Mouse (Mus musculus) forebrain, embryonic 12.5 days (tissue): Measurements from ENCODE around the gene Scube1. TPM values are rescaled to one million over a fixed set of nuclear protein-coding genes. Genes with fewer than 3 reads are reported as not detected.

Experiments
- ATAC-seq: fragments of 200-750 bp; cut with Nextera tagmentation; 2 replicates; pipeline ENCODE4 v1.8.0; 2017; ENCODE audit warnings: moderate TSS enrichment; ENCODE audit not compliant: low FRiP score
- H3K27ac ChIP-seq: fragments of 300-500 bp; sonication (generic); 2 replicates; pipeline ENCODE4 v1.5.1; 2016; ENCODE audit warnings: mild to moderate bottlenecking
- H3K27me3 ChIP-seq: fragments of 300-500 bp; sonication (generic); 2 replicates; pipeline ENCODE4 v1.6.1; 2016; ENCODE audit warnings: mild to moderate bottlenecking
- H3K36me3 ChIP-seq: fragments of 300-500 bp; sonication (generic); replicated peaks from 2 replicates; pipeline ENCODE4 v1.6.1; 2016; ENCODE audit warnings: mild to moderate bottlenecking
- H3K4me1 ChIP-seq: fragments of 300-500 bp; sonication (generic); 2 replicates; pipeline ENCODE4 v1.6.1; 2016
- H3K4me2 ChIP-seq: fragments of 300-500 bp; sonication (generic); 2 replicates; pipeline ENCODE4 v1.6.1; 2016; ENCODE audit warnings: mild to moderate bottlenecking, moderate library complexity
- H3K4me3 ChIP-seq: fragments of 300-500 bp; sonication (generic); replicated peaks from 2 replicates; pipeline ENCODE4 v1.5.1; 2016; ENCODE audit warnings: mild to moderate bottlenecking
- H3K9ac ChIP-seq: fragments of 300-500 bp; sonication (generic); 2 replicates; pipeline ENCODE4 v1.6.1; 2016; ENCODE audit warnings: mild to moderate bottlenecking
- H3K9me3 ChIP-seq: fragments of 300-500 bp; sonication (generic); 2 replicates; pipeline ENCODE4 v1.6.1; 2016
- WGBS: fragments of 180-500 bp; shearing (Covaris S2); methylation state at CpG from one replicate; pipeline ENCODE4 v1.1.7; 2016; 5-methylcytosine and 5-hydroxymethylcytosine counted together
- polyA plus RNA-seq: library from polyadenylated mRNA; unstranded; fragments of >200 nt; fragmentation: Nextera tagmentation; extraction: Ambion mirVana; gene quantifications from 2 replicates; pipeline ENCODE4 v1.2.1, GENCODE M21; 2016

Gene Scube1
- polyA plus RNA-seq, 1 experiment from 2014 or later: 17.9 TPM

DNA sequence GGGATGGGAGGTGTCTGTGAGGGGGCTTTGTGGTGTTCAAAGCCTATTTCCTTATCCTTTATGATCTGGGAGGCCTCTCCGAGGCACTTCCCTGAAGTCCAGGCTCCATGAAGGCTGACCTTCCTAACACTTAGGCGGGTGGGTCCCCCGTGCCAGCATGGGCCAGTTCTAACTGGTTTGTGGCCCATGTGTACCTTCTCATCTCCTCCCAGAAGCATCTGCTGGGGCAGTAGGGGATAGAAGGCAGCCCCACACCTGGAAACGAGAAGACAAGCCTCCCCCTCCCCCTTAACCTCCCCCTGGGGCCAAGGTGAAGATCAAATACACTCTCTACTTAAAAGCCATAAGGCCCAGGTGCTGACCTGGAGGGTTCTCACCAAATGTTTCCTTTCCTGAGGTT, 84.6 kb downstream of the Scube1 start:
- H3K9me3 ChIP-seq: no peaks in the 10 kb centered on the region
- no peak overlapping the region for H3K9ac ChIP-seq
- peaks cover 4% of the 10 kb centered on the region; the same call in 1 of the 2 replicates for H3K36me3 ChIP-seq
- H3K4me1 ChIP-seq: 0 out of 2 replicates have a peak, but pooled peaks cover 2% of the 10 kb centered on the region
- ATAC-seq: no peak
- no peak overlapping the region for H3K27ac ChIP-seq
- no peak overlapping the region for H3K4me3 ChIP-seq
- no peaks in the 10 kb centered on the region for H3K27me3 ChIP-seq
- WGBS: 75% methylated on average over 4 of the region's 4 CpGs
- no peak overlapping the region for H3K4me2 ChIP-seq

DNA sequence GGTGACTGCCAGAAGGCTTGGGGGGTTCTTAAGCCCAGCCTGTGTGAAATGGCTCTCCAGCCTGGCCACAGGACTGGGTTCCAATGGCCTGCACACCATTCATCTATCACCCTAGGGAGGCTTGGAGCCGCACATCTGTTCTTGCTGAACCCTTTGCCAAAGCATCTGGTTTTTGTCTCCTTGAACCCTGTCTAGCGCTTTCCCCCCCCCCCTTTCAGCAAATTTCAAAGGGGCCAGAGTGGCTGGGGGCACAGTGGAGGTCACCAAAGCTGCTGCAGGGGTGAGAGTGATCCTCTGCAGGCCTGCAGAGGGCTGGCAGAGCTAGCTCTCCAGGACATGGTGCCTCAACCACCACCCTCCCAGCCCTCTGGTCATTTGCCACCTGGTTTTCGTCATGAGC, 85.7 kb downstream of the Scube1 start:
- 76% methylated on average over 2 of the region's 3 CpGs for WGBS
- Histone ChIP-seq H3K4me1 (0 out of 2 replicates have a peak, but pooled peaks cover 2% of the 10 kb centered on the region), H3K27me3 (no peaks in the 10 kb centered on the region), H3K4me2 (no peak overlapping the region), H3K9me3 (no peaks in the 10 kb centered on the region), H3K9ac (no peak overlapping the region), H3K4me3 (no peak overlapping the region), H3K36me3 (peaks cover 1% of the 10 kb centered on the region; the same call in 1 of the 2 replicates), H3K27ac (no peak overlapping the region)
- ATAC-seq: no peak

DNA sequence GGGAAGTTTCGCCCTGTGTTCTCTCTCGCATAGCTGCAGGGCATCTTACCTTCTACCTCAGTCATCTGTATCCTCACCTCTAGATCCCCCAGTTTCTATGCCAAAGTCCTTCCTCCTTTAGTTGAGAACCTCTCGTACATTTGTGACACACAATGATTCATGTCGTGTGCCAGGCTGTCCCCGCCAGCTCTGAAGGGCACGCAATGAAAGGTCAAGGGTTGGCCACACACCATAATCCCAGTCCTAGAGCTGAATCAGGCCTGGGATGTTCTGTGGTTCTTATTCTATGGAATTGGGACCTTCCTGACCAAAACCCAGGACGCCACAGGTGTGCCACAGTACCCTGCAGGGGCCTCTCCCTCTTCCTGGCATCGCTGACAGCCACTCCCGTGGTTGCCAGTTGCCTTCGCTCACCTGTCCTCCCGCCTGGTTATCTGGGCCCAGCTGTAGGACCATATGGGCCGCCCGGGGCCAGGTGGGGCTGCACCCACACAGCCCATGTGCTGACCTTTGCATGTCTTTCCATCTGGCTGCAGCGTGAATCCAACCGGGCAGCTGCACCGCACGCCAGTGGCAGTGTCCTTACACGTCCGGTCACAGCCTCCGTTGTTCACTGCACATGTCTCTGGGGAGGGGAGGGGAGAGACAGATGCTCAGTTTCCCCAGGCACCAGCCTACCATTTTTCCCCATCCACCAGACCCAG, 86.5 kb downstream of the Scube1 start:
- no peak overlapping the region for H3K27ac ChIP-seq

DNA sequence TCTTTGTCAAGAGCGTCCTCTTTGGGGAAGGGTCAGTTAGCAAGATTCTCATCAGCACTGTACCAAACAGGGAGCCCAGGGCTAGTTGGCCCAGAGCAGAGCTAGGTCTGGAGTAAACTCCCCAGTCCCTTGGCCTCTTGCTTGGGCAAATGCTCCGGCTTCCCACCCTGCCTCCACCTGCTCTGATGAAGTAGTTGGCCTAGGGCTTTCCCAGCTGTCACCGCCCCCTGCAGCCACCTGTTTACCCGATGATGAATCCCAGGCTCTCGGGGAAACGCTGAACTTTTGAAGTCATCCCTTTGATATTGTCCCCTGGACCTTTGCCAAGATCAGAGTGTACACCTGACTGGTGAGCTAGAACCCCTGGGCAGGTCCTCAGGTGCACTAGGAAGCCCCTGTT, 88.1 kb downstream of the Scube1 start:
- H3K4me2 ChIP-seq: no peak overlapping the region
- no peak overlapping the region for H3K4me3 ChIP-seq
- no peak overlapping the region for H3K27ac ChIP-seq
- H3K27me3 ChIP-seq: no peaks in the 10 kb centered on the region
- 0 out of 2 replicates have a peak, but pooled peaks cover 2% of the 10 kb centered on the region for H3K4me1 ChIP-seq
- H3K9me3 ChIP-seq: no peaks in the 10 kb centered on the region
- 81% methylated on average over 6 of the region's 6 CpGs for WGBS
- peaks cover 6% of the 10 kb centered on the region for H3K36me3 ChIP-seq
- no peak for ATAC-seq
- no peak overlapping the region for H3K9ac ChIP-seq

More for the DNA sequence above, 86.5 kb downstream of the Scube1 start:
- H3K9me3 ChIP-seq: no peaks in the 10 kb centered on the region
- H3K4me1 ChIP-seq: 0 out of 2 replicates have a peak, but pooled peaks cover 2% of the 10 kb centered on the region
- H3K36me3 ChIP-seq: no peaks in the 10 kb centered on the region; the same call in 1 of the 2 replicates
- no peak overlapping the region for H3K4me2 ChIP-seq
- H3K9ac ChIP-seq: no peak overlapping the region
- WGBS: 88% methylated on average over 20 of the region's 20 CpGs
- ATAC-seq: no peak
- no peaks in the 10 kb centered on the region for H3K27me3 ChIP-seq
- no peak overlapping the region for H3K4me3 ChIP-seq

DNA sequence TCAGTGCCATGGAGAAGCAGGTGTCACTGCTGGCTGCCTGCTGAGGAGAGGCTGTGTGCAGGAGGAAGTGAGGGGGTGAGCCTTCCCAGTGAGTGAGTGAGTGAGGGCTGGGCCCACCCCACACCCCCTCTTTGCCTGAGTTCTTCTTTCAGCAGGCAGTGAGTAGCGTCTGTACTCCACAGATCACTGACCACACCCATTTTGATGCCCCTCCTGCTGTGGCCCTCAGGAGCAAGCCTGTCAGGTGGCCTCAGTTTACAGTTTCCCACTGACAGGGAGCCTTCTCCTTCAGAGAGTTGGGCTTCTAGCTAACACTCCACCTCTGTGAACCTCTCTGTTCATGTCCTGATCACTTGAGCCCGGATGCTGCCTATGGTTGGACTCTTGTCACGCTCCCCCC, 89.6 kb downstream of the Scube1 start:
- H3K4me3 ChIP-seq: no peak overlapping the region
- H3K9me3 ChIP-seq: peaks cover under 1% of the 10 kb centered on the region; the same call in 1 of the 2 replicates
- no peaks in the 10 kb centered on the region for H3K27me3 ChIP-seq
- 52% methylated on average over 3 of the region's 3 CpGs for WGBS
- peaks cover 16% of the 10 kb centered on the region for H3K36me3 ChIP-seq
- no peak overlapping the region for H3K27ac ChIP-seq
- 0 out of 2 replicates have a peak, but pooled peaks cover 2% of the 10 kb centered on the region for H3K4me1 ChIP-seq
- no peak overlapping the region for H3K4me2 ChIP-seq
- no peak for ATAC-seq
- no peak overlapping the region for H3K9ac ChIP-seq

DNA sequence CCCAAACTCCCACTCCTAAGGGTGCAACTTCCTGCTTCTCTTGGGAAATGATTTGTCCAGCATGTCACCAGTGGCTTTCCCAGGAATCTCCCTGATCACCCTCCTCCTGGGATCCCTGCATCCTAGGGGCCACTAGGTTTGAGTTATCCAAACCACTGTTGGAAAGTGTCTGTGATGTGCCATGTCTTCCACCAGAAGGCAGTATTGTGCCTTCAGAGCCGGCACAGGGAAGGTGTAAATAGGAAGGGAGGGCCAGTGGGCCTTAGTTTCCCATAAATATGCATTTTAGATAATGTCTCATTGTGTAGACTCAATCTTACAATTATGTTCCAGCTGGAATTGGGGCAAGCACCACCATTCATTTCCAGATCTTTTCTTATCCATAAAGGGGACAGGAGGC, 90.7 kb downstream of the Scube1 start:
- Histone ChIP-seq H3K4me3 (no peak overlapping the region), H3K36me3 (peaks cover 23% of the 10 kb centered on the region), H3K9ac (no peak overlapping the region), H3K27ac (no peak overlapping the region), H3K9me3 (peaks cover 6% of the 10 kb centered on the region), H3K27me3 (no peaks in the 10 kb centered on the region), H3K4me2 (no peak overlapping the region), H3K4me1 (no peaks in the 10 kb centered on the region)
- 27% methylated on average over 1 of the region's 1 CpGs for WGBS
- ATAC-seq: no peak

DNA sequence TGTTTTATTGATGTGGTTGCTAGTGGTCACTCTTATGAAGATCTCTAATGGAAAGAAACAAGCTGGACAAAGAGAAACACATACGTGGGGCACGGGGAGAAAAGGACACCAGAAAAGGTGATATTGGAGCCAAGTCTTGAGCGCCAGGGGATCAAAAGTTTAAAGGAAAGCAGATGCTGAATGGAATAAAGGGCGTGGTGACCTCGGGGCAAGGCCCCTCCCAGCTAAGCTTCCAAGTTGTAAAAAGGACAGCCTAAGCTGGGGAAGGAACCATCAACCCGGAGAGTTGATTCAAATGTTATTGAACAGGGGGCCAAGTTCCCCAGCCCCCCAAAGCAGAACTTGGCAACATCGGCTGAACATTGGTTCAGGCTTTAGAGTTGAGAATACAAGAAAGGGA, 93.8 kb downstream of the Scube1 start:
- no peaks in the 10 kb centered on the region for H3K4me1 ChIP-seq
- H3K4me2 ChIP-seq: no peak overlapping the region
- H3K27me3 ChIP-seq: no peaks in the 10 kb centered on the region
- 83% methylated on average over 7 of the region's 7 CpGs for WGBS
- H3K36me3 ChIP-seq: peaks cover 25% of the 10 kb centered on the region
- ATAC-seq: no peak
- H3K9me3 ChIP-seq: peaks cover 6% of the 10 kb centered on the region
- H3K27ac ChIP-seq: no peak overlapping the region
- no peak overlapping the region for H3K4me3 ChIP-seq
- no peak overlapping the region for H3K9ac ChIP-seq

DNA sequence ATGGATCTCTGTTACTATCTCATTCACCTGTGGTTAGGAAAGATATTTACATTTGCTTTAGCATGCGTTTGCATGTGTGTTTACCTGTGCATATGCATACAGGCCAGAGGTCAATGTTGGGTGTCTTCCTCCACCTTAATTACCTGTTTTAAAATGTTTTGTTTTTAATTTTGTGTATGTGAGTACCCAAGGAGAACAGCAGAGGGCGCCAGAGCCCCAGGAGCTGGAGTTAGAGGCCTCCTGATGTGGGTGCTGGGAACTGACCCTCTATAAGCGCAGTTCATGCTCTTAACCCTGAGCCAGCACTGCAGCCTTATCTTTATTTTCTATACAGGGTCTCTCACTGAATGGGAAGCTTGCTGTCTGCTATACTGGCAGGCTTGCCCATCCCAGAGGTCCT, 95.1 kb downstream of the Scube1 start:
- no peak for ATAC-seq
- Histone ChIP-seq H3K9ac (no peak overlapping the region), H3K9me3 (peaks cover 6% of the 10 kb centered on the region), H3K4me1 (no peaks in the 10 kb centered on the region), H3K36me3 (peaks cover 27% of the 10 kb centered on the region), H3K4me3 (no peak overlapping the region), H3K27ac (no peak overlapping the region), H3K4me2 (no peak overlapping the region), H3K27me3 (no peaks in the 10 kb centered on the region)
- WGBS: 80% methylated on average over 3 of the region's 3 CpGs

DNA sequence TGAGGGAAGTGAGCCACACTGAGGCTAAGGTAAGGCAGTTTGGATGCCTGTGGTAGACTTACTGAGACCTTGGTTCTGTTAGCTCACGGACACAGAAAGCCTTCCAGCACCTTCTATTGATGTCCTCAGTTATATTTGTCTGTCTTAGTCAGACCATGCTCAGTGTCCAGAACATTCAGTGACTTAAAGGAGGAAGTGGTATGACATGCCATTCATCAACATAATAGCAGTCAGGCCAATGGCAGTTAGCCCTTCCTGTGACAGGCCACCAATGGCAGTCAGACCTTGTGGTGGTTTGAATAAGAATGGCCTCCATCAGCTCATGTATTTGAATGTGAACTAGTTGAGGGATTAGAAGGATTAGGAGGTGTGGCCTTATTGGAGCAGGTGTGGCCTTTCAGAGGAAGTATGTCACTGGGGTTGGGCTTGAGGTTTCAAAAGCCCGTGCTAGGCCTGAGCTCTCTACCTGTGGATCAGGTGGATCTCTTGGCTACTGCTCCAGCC, 98.6 kb downstream of the Scube1 start:
- no peak for ATAC-seq
- H3K4me2 ChIP-seq: no peak overlapping the region
- H3K36me3 ChIP-seq: peaks cover 19% of the 10 kb centered on the region
- no peak overlapping the region for H3K9ac ChIP-seq
- WGBS: 84% methylated on average over 2 of the region's 2 CpGs
- H3K27me3 ChIP-seq: no peaks in the 10 kb centered on the region
- H3K27ac ChIP-seq: no peak overlapping the region
- H3K4me1 ChIP-seq: no peaks in the 10 kb centered on the region
- H3K4me3 ChIP-seq: no peak overlapping the region
- peaks cover 6% of the 10 kb centered on the region for H3K9me3 ChIP-seq

DNA sequence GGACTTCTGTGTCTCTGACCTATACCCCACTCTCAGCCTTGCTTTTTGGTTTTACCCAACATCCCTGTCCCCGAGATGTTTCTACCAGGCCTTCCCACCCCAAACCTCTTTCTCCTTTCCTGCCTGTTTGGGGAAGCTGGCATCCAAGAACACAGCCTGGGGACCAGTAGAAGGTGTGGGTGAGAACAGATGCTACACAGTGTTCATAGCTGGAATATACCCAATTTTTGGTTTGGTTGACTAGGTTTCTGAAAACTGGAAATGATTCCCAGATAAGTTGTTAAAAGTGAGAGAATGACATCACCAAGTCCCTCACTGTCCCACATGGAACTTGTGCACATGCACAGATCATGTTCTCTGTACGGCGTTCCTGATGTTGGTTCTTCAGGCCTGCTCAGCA, 109.6 kb downstream of the Scube1 start:
- no peaks in the 10 kb centered on the region for H3K9me3 ChIP-seq
- WGBS: 94% methylated on average over 3 of the region's 3 CpGs
- H3K9ac ChIP-seq: no peak overlapping the region
- H3K4me3 ChIP-seq: no peak overlapping the region
- peaks cover 36% of the 10 kb centered on the region for H3K36me3 ChIP-seq
- H3K4me2 ChIP-seq: no peak overlapping the region
- H3K27ac ChIP-seq: no peak overlapping the region
- no peaks in the 10 kb centered on the region for H3K27me3 ChIP-seq
- ATAC-seq: no peak
- H3K4me1 ChIP-seq: no peaks in the 10 kb centered on the region

DNA sequence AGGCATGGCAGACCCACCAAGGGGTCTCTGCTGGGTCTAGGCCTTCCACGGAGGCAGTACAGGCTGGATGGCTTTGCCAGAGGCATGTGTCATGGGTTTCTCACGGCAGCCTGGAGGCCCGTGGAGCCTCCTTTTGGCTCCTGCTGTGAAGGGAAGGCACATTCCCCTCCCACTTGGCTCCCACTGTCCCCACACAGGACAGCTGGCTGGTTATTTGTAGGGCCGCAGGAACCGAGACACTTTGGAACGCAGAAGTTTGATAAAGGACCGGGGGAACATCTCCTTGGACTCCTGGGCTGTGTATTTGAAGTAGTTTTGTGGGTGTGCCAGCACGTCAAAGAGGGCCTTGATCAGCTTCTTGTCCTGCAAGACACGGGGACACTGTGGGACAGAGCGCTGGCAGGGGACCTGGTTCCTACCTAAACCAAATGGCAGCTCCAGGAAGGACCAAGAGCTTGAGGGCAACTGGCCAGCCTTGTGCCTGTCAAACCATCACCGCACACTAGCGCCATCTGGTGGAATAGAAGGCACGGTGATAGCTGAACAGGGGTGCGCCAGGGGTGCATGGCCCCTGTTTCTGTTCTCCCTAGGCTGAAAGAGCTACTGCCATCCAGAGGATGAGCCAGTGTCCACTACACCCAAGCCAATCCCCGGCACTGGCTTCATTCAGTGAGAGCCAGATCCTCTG, 117.6 kb downstream of the Scube1 start:
- H3K9me3 ChIP-seq: no peaks in the 10 kb centered on the region

DNA sequence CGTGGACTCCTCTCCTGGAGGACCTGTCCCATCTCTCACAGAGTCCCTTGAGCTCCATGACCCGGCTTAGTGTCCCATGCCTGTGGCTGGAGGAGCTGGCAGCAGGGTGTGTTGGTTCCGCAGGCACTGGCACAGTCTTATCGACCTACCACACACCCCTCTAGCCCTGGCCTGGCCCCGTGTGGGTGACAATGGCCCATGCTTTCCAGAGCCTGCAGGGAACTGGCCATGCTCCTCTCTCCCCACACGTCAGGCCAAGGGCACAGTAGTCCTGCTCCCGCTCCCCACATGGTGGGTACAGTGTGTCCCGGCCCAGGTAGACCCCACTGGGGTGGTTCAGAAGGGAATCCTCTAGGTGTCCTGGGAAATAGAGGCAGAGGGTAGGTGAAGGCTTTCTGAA, 118.1 kb downstream of the Scube1 start:
- Histone ChIP-seq H3K4me3 (no peak overlapping the region), H3K4me1 (no peaks in the 10 kb centered on the region), H3K9ac (no peak overlapping the region), H3K36me3 (peaks cover 3% of the 10 kb centered on the region), H3K27ac (no peak overlapping the region), H3K9me3 (no peaks in the 10 kb centered on the region), H3K4me2 (no peak overlapping the region), H3K27me3 (no peaks in the 10 kb centered on the region)
- no peak for ATAC-seq
- 91% methylated on average over 8 of the region's 8 CpGs for WGBS

More for the DNA sequence above, 117.6 kb downstream of the Scube1 start:
- 59% methylated on average over 15 of the region's 15 CpGs for WGBS
- ATAC-seq: no peak
- peaks cover 8% of the 10 kb centered on the region for H3K36me3 ChIP-seq
- no peaks in the 10 kb centered on the region for H3K27me3 ChIP-seq
- H3K27ac ChIP-seq: no peak overlapping the region
- no peaks in the 10 kb centered on the region for H3K4me1 ChIP-seq
- no peak overlapping the region for H3K9ac ChIP-seq
- no peak overlapping the region for H3K4me2 ChIP-seq
- H3K4me3 ChIP-seq: no peak overlapping the region
